Mouse (Mus musculus) stomach, embryonic 16.5 days (tissue): ENCODE results near the gene Dnah3. TPM values are rescaled to one million over a fixed set of nuclear protein-coding genes. Genes with fewer than 3 reads are reported as not detected.

ENCODE experiments used
- ATAC-seq: fragments of 200-750 bp; cut with Nextera tagmentation; 2 replicates; pipeline ENCODE4 v1.8.0; 2017; ENCODE audit warnings: moderate number of reproducible peaks, moderate TSS enrichment; ENCODE audit not compliant: insufficient read depth, low FRiP score
- H3K27ac ChIP-seq: fragments of 300-500 bp; sonication (generic); 2 replicates; pipeline ENCODE4 v1.5.1; 2014; ENCODE audit warnings: low read length
- H3K27me3 ChIP-seq: fragments of 300-500 bp; sonication (generic); 2 replicates; pipeline ENCODE4 v1.6.1; 2014; ENCODE audit warnings: low read length, control low read depth, mixed read lengths; ENCODE audit not compliant: control insufficient read depth, insufficient read depth
- H3K36me3 ChIP-seq: fragments of 300-500 bp; sonication (generic); 2 replicates; pipeline ENCODE4 v1.6.1; 2014; ENCODE audit warnings: low read length; ENCODE audit not compliant: control insufficient read depth, insufficient read depth
- H3K4me1 ChIP-seq: fragments of 300-500 bp; sonication (generic); 2 replicates; pipeline ENCODE4 v1.6.1; 2014; ENCODE audit warnings: low read length, control low read depth, mixed read lengths; ENCODE audit not compliant: control insufficient read depth, insufficient read depth
- H3K4me2 ChIP-seq: fragments of 300-500 bp; sonication (generic); 2 replicates; pipeline ENCODE4 v1.6.1; 2014; ENCODE audit warnings: low read depth, low read length, mixed read lengths
- H3K4me3 ChIP-seq: fragments of 300-500 bp; sonication (generic); replicated peaks from 2 replicates; pipeline ENCODE4 v1.5.1; 2014; ENCODE audit warnings: mild to moderate bottlenecking, low read length
- H3K9ac ChIP-seq: fragments of 300-500 bp; sonication (generic); 2 replicates; pipeline ENCODE4 v1.6.1; 2014; ENCODE audit warnings: low read length
- H3K9me3 ChIP-seq: fragments of 300-500 bp; sonication (generic); replicated peaks from 2 replicates; pipeline ENCODE4 v1.6.1; 2016; ENCODE audit warnings: low read length, control low read depth; ENCODE audit not compliant: control insufficient read depth
- WGBS: fragments of 180-500 bp; shearing (Covaris S2); extraction: QIAGEN DNeasy Blood & Tissue Kit; methylation state at CpG from one replicate; pipeline ENCODE4 v1.1.7; 2014; 5-methylcytosine and 5-hydroxymethylcytosine counted together
- polyA plus RNA-seq: library from polyadenylated mRNA; unstranded; fragments of >200 nt; fragmentation: Nextera tagmentation; extraction: Ambion mirVana; gene quantifications from 2 replicates; pipeline ENCODE4 v1.2.1, GENCODE M21; 2015

The Dnah3 gene
- polyA plus RNA-seq, 1 experiment from 2014 or later, result not detected

DNA sequence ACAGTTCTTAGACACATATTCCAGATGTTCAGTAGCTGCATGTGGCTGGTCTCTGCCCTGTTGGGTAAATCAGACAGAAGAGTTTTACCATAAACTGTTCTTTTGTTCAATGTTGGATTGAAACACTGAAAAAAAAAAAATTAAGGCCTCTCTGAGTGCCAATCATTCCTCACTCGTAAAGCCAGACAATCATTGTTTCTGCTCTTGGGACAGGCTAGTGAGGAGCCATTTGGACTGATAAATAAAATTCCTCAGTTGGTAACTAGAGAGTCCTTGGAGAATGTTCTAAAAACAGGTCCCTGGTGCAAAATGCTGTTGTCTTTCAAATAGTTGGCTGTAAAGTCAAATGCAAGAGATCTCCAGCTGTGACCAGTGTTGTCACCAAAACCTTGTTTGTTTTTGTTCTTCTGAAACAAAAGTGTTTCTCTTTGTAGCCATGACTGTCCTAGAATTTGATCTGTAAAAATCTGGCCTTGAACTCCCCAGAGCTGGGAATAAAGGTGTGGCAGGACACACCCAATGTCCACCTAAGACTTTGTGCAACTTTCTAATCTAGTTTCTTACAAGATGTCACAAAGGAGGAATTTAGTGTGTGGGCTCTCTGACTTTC is 196.7 kb downstream of the Dnah3 start:
- Histone ChIP-seq H3K9me3 (no peaks in the 10 kb centered on the region), H3K4me2 (no peak overlapping the region), H3K4me1 (peaks cover 8% of the 10 kb centered on the region), H3K27ac (no peak overlapping the region), H3K9ac (no peak overlapping the region), H3K27me3 (no peaks in the 10 kb centered on the region), H3K4me3 (no peak overlapping the region), H3K36me3 (no peaks in the 10 kb centered on the region)
- 49% methylated on average over 1 of the region's 1 CpGs for WGBS
- no peak for ATAC-seq

DNA sequence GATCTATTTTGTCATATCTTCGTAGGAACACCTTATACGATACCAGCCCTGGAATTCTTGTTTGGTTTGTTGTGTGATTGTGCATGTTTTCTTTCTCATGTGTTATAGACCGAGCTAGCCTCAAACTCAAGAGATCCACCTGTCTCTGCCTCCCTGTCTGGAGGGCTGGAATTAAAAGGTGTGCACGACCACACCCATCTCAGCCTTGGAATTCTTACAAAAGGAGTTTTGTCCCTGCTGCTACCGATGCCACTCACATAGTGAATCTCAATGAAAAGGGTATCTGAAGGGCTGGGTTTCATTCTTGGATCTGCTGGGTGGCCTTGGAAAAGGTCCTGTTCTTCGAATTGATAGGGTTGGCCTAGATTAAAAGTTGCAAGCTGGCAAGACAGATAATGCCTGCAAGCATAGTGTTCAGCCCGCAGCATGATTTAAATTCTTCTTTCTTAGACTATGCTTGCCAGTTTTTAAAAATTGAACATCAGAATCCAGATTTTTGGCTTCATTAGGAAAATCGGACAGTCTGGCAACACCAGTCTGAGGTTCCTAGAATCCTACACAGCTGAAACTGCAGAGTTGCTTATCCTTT is 197.5 kb downstream of the Dnah3 start:
- Histone ChIP-seq H3K36me3 (no peaks in the 10 kb centered on the region), H3K4me3 (no peak overlapping the region), H3K4me2 (no peak overlapping the region), H3K4me1 (peaks cover 8% of the 10 kb centered on the region), H3K27me3 (no peaks in the 10 kb centered on the region), H3K9ac (no peak overlapping the region), H3K27ac (no peak overlapping the region), H3K9me3 (no peaks in the 10 kb centered on the region)
- ATAC-seq, result no peak
- 87% methylated on average over 8 of the region's 8 CpGs for WGBS

GRCm38 (mm10) chr7:119895639-119896512 is 199.2 kb downstream of the Dnah3 start, which contains the start of the genes Lyrm1 and Dcun1d3:
Lyrm1 (plus strand) TSS chr7:119895861.
Dcun1d3 (minus strand) TSS chr7:119896298.
- peak; percentile 98 for ATAC-seq
- Histone ChIP-seq H3K36me3 (no peaks in the 10 kb centered on the region), H3K9me3 (no peaks in the 10 kb centered on the region), H3K4me2 (peak within 1 kb of the TSS; percentile 84), H3K9ac (peak within 1 kb of the TSS; percentile 93), H3K4me1 (peaks cover 8% of the 10 kb centered on the region), H3K27ac (peak within 1 kb of the TSS; percentile 94), H3K4me3 (peak within 1 kb of the TSS; percentile 86), H3K27me3 (no peaks in the 10 kb centered on the region)
- WGBS, result under 1% methylated on average over 63 of the region's 63 CpGs

DNA sequence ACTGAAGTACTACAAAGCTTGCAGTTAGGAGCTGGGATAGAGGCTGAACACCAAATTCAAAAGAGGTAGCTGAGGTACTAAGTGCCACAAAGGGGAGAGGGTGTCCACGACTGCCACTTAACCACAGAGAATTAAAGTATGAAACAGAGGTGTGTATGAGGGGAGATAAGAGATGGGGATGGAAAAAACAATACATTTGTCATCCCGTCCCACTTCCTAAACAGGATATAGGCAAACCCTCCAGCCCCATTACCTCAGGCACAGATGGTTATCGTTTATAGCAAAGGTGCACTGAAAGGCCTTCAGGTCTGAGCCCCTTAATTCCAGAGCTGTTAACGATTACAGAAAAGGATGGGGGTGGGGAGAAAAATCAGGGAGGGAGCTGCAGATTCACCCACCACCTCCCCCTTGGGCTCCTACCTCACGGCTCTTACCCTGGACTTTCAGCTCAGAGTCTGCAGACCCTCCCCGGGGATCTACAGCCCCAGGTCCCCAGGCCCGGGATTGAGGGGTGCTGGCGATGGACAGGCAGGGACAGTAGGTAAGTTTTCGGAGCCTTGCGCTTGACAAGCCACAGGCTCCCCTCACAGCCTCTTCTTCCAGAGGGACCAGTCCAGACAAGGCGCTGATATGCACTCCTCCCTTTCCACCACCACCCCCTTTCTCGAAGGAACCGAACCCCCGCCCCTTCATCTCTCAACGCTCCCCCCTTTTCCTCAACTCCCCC is 200.1 kb downstream of the Dnah3 start:
- peak overlapping the region; percentile 68 for H3K27ac ChIP-seq
- H3K4me2 ChIP-seq, result peak overlapping the region; percentile 84
- ATAC-seq, result peak; percentile 42
- peak overlapping the region; percentile 93 for H3K9ac ChIP-seq
- H3K9me3 ChIP-seq, result no peaks in the 10 kb centered on the region
- peaks cover 8% of the 10 kb centered on the region for H3K4me1 ChIP-seq
- H3K36me3 ChIP-seq, result no peaks in the 10 kb centered on the region
- H3K4me3 ChIP-seq, result peak overlapping the region; percentile 86
- under 1% methylated on average over 15 of the region's 15 CpGs for WGBS
- no peaks in the 10 kb centered on the region for H3K27me3 ChIP-seq

- no peak overlapping the region for H3K4me3 ChIP-seq
- H3K4me1 ChIP-seq, result peaks cover 8% of the 10 kb centered on the region
- H3K9me3 ChIP-seq, result no peaks in the 10 kb centered on the region
- H3K27me3 ChIP-seq, result no peaks in the 10 kb centered on the region
- H3K4me2 ChIP-seq, result no peak overlapping the region
- H3K9ac ChIP-seq, result no peak overlapping the region
- no peak overlapping the region for H3K27ac ChIP-seq
- ATAC-seq, result no peak
- H3K36me3 ChIP-seq, result no peaks in the 10 kb centered on the region
- 85% methylated on average over 4 of the region's 4 CpGs for WGBS
Measured at GRCm38 (mm10) chr7:119892742-119893141, 202.3 kb downstream of the Dnah3 start.

GRCm38 (mm10) chr7:119892198-119892597 is 202.9 kb downstream of the Dnah3 start:
- no peak for ATAC-seq
- WGBS, result 87% methylated on average over 1 of the region's 1 CpGs
- Histone ChIP-seq H3K4me1 (peaks cover 8% of the 10 kb centered on the region), H3K27me3 (no peaks in the 10 kb centered on the region), H3K4me3 (no peak overlapping the region), H3K9me3 (no peaks in the 10 kb centered on the region), H3K4me2 (no peak overlapping the region), H3K27ac (no peak overlapping the region), H3K9ac (no peak overlapping the region), H3K36me3 (no peaks in the 10 kb centered on the region)

DNA sequence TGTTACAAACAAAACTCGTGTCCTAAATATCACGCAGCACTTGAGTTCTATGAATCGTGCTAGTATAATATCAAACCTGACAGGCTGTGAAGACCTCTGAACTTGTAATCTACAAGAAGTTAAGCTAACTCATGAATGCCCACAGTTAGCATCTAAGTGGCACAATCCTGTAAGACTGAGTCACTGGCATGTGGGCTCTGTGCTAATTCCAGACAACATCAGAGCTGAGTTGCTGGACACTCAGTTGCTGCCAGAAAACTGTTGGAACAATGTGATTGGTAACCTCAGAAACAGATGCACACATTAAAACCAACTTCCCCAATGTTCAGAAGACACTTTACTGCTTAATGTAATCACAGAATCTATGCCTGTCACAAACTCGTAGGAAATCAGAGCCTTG is 207.2 kb downstream of the Dnah3 start:
- H3K4me1 ChIP-seq, result no peaks in the 10 kb centered on the region
- H3K9me3 ChIP-seq, result no peaks in the 10 kb centered on the region
- no peak overlapping the region for H3K9ac ChIP-seq
- 90% methylated on average over 4 of the region's 4 CpGs for WGBS
- no peak overlapping the region for H3K27ac ChIP-seq
- H3K4me2 ChIP-seq, result no peak overlapping the region
- no peaks in the 10 kb centered on the region for H3K27me3 ChIP-seq
- H3K4me3 ChIP-seq, result no peak overlapping the region
- no peaks in the 10 kb centered on the region for H3K36me3 ChIP-seq
- ATAC-seq, result no peak

GRCm38 (mm10) chr7:119881229-119881628 is 213.9 kb downstream of the Dnah3 start:
- WGBS, result 88% methylated on average over 2 of the region's 2 CpGs
- no peak overlapping the region for H3K9ac ChIP-seq
- no peak overlapping the region for H3K27ac ChIP-seq
- no peaks in the 10 kb centered on the region for H3K36me3 ChIP-seq
- no peaks in the 10 kb centered on the region for H3K9me3 ChIP-seq
- no peak for ATAC-seq
- no peak overlapping the region for H3K4me2 ChIP-seq
- H3K27me3 ChIP-seq, result no peaks in the 10 kb centered on the region
- H3K4me3 ChIP-seq, result no peak overlapping the region
- no peaks in the 10 kb centered on the region for H3K4me1 ChIP-seq
